Mouse (Mus musculus) olfactory bulb, adult 2 months (tissue): ENCODE data around the gene Zfr2.

Source experiments
- CTCF ChIP-seq: fragments of 200-500 bp; IDR thresholded peaks from 2 replicates; pipeline ENCODE4 v1.5.1; 2012; ENCODE audit warnings: low read depth, mild to moderate bottlenecking, low read length, moderate library complexity; ENCODE audit not compliant: insufficient read depth
- POLR2A ChIP-seq: fragments of 200-500 bp; IDR thresholded peaks from 2 replicates; pipeline ENCODE4 v1.6.1; 2012; ENCODE audit warnings: mild to moderate bottlenecking, low read depth, low read length, moderate library complexity; ENCODE audit not compliant: insufficient read depth

GRCm38 (mm10) chr10:81259225-81259884 lies 26.4 kb downstream of the Zfr2 start:
- TF ChIP-seq CTCF: no peak
- TF ChIP-seq POLR2A: no peak
